In the genomic region with DNA sequence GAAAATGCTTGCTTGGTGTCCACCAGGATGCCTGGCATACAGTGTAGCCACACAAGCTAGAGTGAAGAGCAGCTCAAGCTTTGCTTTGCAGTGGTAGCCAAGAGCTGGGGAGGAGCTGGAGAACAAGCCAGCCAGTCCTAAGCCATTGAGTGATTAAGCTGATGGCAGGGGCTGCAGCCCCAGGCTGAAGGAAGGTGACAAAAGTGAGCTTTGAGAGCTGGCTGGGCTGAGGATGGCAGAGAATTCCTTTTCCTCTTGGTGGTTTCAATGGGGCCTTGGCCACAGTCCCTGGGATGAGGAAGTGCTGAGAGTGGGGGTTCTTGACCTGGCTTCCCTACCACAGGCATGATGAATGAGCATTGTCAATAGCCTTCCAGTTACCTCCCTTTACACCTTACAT, we compare ENCODE assay signal across 24 mouse cellular contexts.
"Had no signal": no experiment of that assay in that cellular context is flagged by ENCODE, and none has a peak within 500 bp of the region (broad histone marks: within the 10 kb centered on the region; RNA-seq: fewer than 3 reads in every experiment).

No protein-coding gene starts in this region.

- H3K27ac ChIP-seq: gastrocnemius, adult 2 months; heart, embryonic 13.5 days; heart, embryonic 15.5 days; hindbrain, embryonic 14.5 days; layer of hippocampus, adult 2 months; left cerebral cortex, adult 2 months; limb, embryonic 12.5 days; liver, embryonic 13.5 days; liver, embryonic 15.5 days had no signal

- DNase-seq: gastrocnemius, adult 2 months; gastrocnemius, postnatal 10 days; gastrocnemius, postnatal 25 days; heart, adult 18-20 months; heart, postnatal 14 days; heart, postnatal 4 days; kidney, adult 18-20 months; kidney, adult 8-10 months; kidney, postnatal 10 days; kidney, postnatal 25 days; kidney, postnatal 4 days; liver; liver, embryonic 13.5 days had no signal

- H3K9me3 ChIP-seq: heart, embryonic 13.5 days; heart, embryonic 15.5 days; limb, embryonic 12.5 days; liver, embryonic 13.5 days; liver, embryonic 15.5 days had no signal

- H3K4me2 ChIP-seq: heart, embryonic 11.5 days; heart, embryonic 13.5 days; heart, embryonic 15.5 days; hindbrain, embryonic 14.5 days; limb, embryonic 12.5 days; liver, embryonic 11.5 days; liver, embryonic 13.5 days; liver, embryonic 15.5 days had no signal

- H3K4me3 ChIP-seq: gastrocnemius, adult 2 months; heart, embryonic 13.5 days; heart, embryonic 15.5 days; layer of hippocampus, adult 2 months; left cerebral cortex, adult 2 months; limb, embryonic 12.5 days; liver, embryonic 13.5 days; liver, embryonic 15.5 days had no signal

- H3K9ac ChIP-seq: heart, embryonic 13.5 days; heart, embryonic 15.5 days; hindbrain, embryonic 14.5 days; limb, embryonic 12.5 days; liver, embryonic 13.5 days; liver, embryonic 15.5 days had no signal

- H3K27me3 ChIP-seq: limb, embryonic 12.5 days; liver, embryonic 13.5 days; liver, embryonic 15.5 days had no signal

- H3K36me3 ChIP-seq: heart, embryonic 13.5 days; heart, embryonic 15.5 days; limb, embryonic 12.5 days; liver, embryonic 13.5 days; liver, embryonic 15.5 days had no signal

- H3K4me1 ChIP-seq: limb, embryonic 12.5 days; liver, embryonic 15.5 days had no signal

- ATAC-seq: inflammation-experienced regulatory T-cells, adult 6 months; intestine, postnatal 0 days had no signal
